Mouse (Mus musculus): Measurements from ENCODE around the gene Cs.

The Cs gene

GRCm38 (mm10) chr10:128403931-128404330, 66.4 kb downstream of the Cs start:
- DNase-seq (ENCODE audit: low read depth, low spot score) = no peak

GRCm38 (mm10) chr10:128408591-128409535, 71.3 kb downstream of the Cs start:
- DNase-seq (ENCODE audit: low read depth, low spot score) = no peak

GRCm38 (mm10) chr10:128409692-128410559, 72.4 kb downstream of the Cs start:
- peak; percentile 93 for DNase-seq (ENCODE audit: low read depth, low spot score)

- DNase-seq (ENCODE audit: low read depth, low spot score) = no peak
Observed at GRCm38 (mm10) chr10:128410560-128410845, 73.0 kb downstream of the Cs start.

- DNase-seq (ENCODE audit: low read depth, low spot score) = peak; percentile 95
Observed at GRCm38 (mm10) chr10:128411211-128412054, 73.9 kb downstream of the Cs start, which contains the start of the genes Nabp2 and Rnf41. Nabp2 (minus strand) TSS chr10:128411492. Rnf41 (plus strand) TSS chr10:128411657.

- DNase-seq (ENCODE audit: low read depth, low spot score) = no peak
Observed at GRCm38 (mm10) chr10:128412055-128412381, 74.5 kb downstream of the Cs start.

All from embryo, embryonic 11.5 days (tissue).